ENCODE assay signal across 12 mouse cellular contexts in genomic region chr11:114454876-114455330, GRCm38 (mm10).
DNase-seq lines count a peak whose midpoint lies in the region; ATAC-seq lines count a peak whose summit lies in the region.
"Had no signal": no experiment of that assay in that cellular context is flagged by ENCODE, and none has a peak within 500 bp of the region (broad histone marks: within the 10 kb centered on the region; RNA-seq: fewer than 3 reads in every experiment).

No protein-coding gene starts in this region.

- no peak overlapping the region for H3K9ac ChIP-seq in midbrain, embryonic 11.5 days (ENCODE audit: low read length)
- H3K9ac ChIP-seq in forebrain, embryonic 14.5 days (ENCODE audit: low read length), result no peak overlapping the region
- H3K9ac ChIP-seq: kidney, embryonic 15.5 days; liver, embryonic 12.5 days had no signal

- H3K9me3 ChIP-seq in midbrain, embryonic 10.5 days (replicated peaks), result no peaks in the 10 kb centered on the region
- H3K9me3 ChIP-seq in midbrain, embryonic 11.5 days (ENCODE audit: control insufficient read depth, low read length), result no peaks in the 10 kb centered on the region
- H3K9me3 ChIP-seq in forebrain, embryonic 14.5 days (replicated peaks; ENCODE audit: control insufficient read depth, low read length), result no peaks in the 10 kb centered on the region
- H3K9me3 ChIP-seq: kidney, embryonic 15.5 days; liver, embryonic 12.5 days had no signal

- no peak overlapping the region for H3K4me3 ChIP-seq in midbrain, embryonic 10.5 days
- no peak overlapping the region for H3K4me3 ChIP-seq in midbrain, embryonic 11.5 days (ENCODE audit: low read depth, low read length)
- no peak overlapping the region for H3K4me3 ChIP-seq in forebrain, embryonic 14.5 days (ENCODE audit: low read depth, low read length)
- H3K4me3 ChIP-seq: kidney, embryonic 15.5 days; left cerebral cortex, adult 2 months; liver, embryonic 12.5 days had no signal

- 67% methylated on average over 12 of the region's 12 CpGs for WGBS in midbrain, embryonic 10.5 days
- 63% methylated on average over 12 of the region's 12 CpGs for WGBS in midbrain, embryonic 11.5 days
- WGBS in forebrain, embryonic 14.5 days, result 46% methylated on average over 12 of the region's 12 CpGs

- no peak for DNase-seq in frontal cortex, postnatal 25 days (ENCODE audit: low spot score in 2 of 2)
- no peak for DNase-seq in midbrain, embryonic 10.5 days (ENCODE audit: low spot score)
- DNase-seq in midbrain, embryonic 11.5 days (ENCODE audit: low spot score, missing footprints), result no peak
- peak; percentile 62 for DNase-seq in forebrain, embryonic 14.5 days (ENCODE audit: low spot score)
- no peak for DNase-seq in gastrocnemius, postnatal 4 days (ENCODE audit: low spot score in 2 of 2)

- H3K36me3 ChIP-seq in midbrain, embryonic 10.5 days, result no peaks in the 10 kb centered on the region
- H3K36me3 ChIP-seq in midbrain, embryonic 11.5 days (ENCODE audit: control insufficient read depth, insufficient read depth, low read length), result no peaks in the 10 kb centered on the region
- no peaks in the 10 kb centered on the region for H3K36me3 ChIP-seq in forebrain, embryonic 14.5 days (ENCODE audit: control insufficient read depth, insufficient read depth, low read length)
- H3K36me3 ChIP-seq: kidney, embryonic 15.5 days; liver, embryonic 12.5 days had no signal

- peak overlapping the region; percentile 35; the same call in 1 of the 2 replicates for H3K27ac ChIP-seq in midbrain, embryonic 10.5 days (replicated peaks)
- no peak overlapping the region for H3K27ac ChIP-seq in midbrain, embryonic 11.5 days (ENCODE audit: low read depth, low read length)
- no peak overlapping the region for H3K27ac ChIP-seq in forebrain, embryonic 14.5 days (ENCODE audit: low read depth, low read length)
- H3K27ac ChIP-seq: kidney, embryonic 15.5 days; left cerebral cortex, adult 2 months; liver, embryonic 12.5 days had no signal

- ATAC-seq in frontal cortex, adult (ENCODE audit: low TSS enrichment), result peak; percentile 31; the same call in 1 of the 2 replicates
- ATAC-seq in midbrain, embryonic 11.5 days (ENCODE audit: low FRiP score), result no peak
- ATAC-seq in forebrain, embryonic 14.5 days, result peak; percentile 57; the same call in 1 of the 2 replicates
- ATAC-seq in megakaryocyte, adult 5-6 weeks (ENCODE audit: poor library complexity, severe bottlenecking), result no peak
- ATAC-seq in erythroid progenitor cell, adult 5-6 weeks (replicated peaks; ENCODE audit: low FRiP score, poor library complexity, severe bottlenecking), result no peak
- ATAC-seq: liver, embryonic 12.5 days; Patski had no signal

- no peaks in the 10 kb centered on the region for H3K27me3 ChIP-seq in midbrain, embryonic 10.5 days (ENCODE audit: low read depth, poor library complexity, severe bottlenecking)
- no peaks in the 10 kb centered on the region for H3K27me3 ChIP-seq in midbrain, embryonic 11.5 days (ENCODE audit: control insufficient read depth, insufficient read depth, low read length)
- no peaks in the 10 kb centered on the region for H3K27me3 ChIP-seq in forebrain, embryonic 14.5 days (replicated peaks; ENCODE audit: control insufficient read depth, insufficient read depth, low read length)
- H3K27me3 ChIP-seq: liver, embryonic 12.5 days; Patski had no signal

- H3K4me1 ChIP-seq in midbrain, embryonic 10.5 days, result peaks cover 15% of the 10 kb centered on the region
- no peaks in the 10 kb centered on the region for H3K4me1 ChIP-seq in midbrain, embryonic 11.5 days (ENCODE audit: control insufficient read depth, insufficient read depth, low read length)
- H3K4me1 ChIP-seq in forebrain, embryonic 14.5 days (ENCODE audit: control insufficient read depth, insufficient read depth, low read length), result peaks cover 9% of the 10 kb centered on the region
- H3K4me1 ChIP-seq: kidney, embryonic 15.5 days; liver, embryonic 12.5 days had no signal

- H3K4me2 ChIP-seq in midbrain, embryonic 11.5 days, result no peak overlapping the region
- H3K4me2 ChIP-seq in forebrain, embryonic 14.5 days (ENCODE audit: low read length), result no peak overlapping the region
- H3K4me2 ChIP-seq: kidney, embryonic 15.5 days; liver, embryonic 12.5 days had no signal

Comparison
In these comparisons a context has a peak if more than half of its experiments do, and no peak if none do; other contexts are left out.
1. ATAC-seq: peak in frontal cortex, adult (single experiment) and forebrain, embryonic 14.5 days (single experiment); none in midbrain, embryonic 11.5 days (single experiment), megakaryocyte, adult 5-6 weeks (single experiment) and erythroid progenitor cell, adult 5-6 weeks (single experiment).